25 mouse cellular contexts compared by ENCODE assay signal in the genomic region with DNA sequence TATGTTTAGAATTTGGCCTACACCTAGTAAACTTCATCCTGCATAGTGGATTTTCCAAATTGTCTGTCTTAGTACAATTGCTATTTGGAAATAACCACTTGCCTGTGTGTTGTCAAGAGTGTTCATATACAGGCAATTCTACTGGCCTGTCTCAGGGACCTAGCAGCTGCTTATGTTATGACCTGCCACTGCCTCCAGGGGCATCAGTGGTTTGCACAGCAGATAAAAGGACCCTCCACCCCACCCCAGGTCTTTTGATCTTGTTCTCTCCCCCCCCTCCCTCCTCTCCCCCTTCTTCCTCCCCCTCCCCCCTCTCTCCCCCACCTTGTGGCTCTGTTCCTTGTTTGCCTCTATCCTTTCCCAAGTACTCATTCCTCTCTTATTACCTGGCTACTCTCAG.
"Had no signal": no experiment of that assay in that cellular context is flagged by ENCODE, and none has a peak within 500 bp of the region (broad histone marks: within the 10 kb centered on the region; RNA-seq: fewer than 3 reads in every experiment).

No protein-coding gene starts in this region.

- ATAC-seq: hindbrain, postnatal 0 days; intestine, embryonic 16.5 days had no signal

- H3K36me3 ChIP-seq: heart, embryonic 10.5 days; heart, embryonic 12.5 days; hindbrain, embryonic 13.5 days; hindbrain, embryonic 15.5 days; kidney, embryonic 15.5 days; limb, embryonic 10.5 days; limb, embryonic 12.5 days; liver, embryonic 13.5 days; liver, embryonic 15.5 days had no signal

- H3K4me1 ChIP-seq: heart, embryonic 10.5 days; heart, embryonic 12.5 days; hindbrain, embryonic 13.5 days; hindbrain, embryonic 15.5 days; kidney, embryonic 15.5 days; limb, embryonic 10.5 days; limb, embryonic 12.5 days; liver, embryonic 13.5 days; liver, embryonic 15.5 days had no signal

- H3K27ac ChIP-seq: gastrocnemius, adult 2 months; heart, embryonic 10.5 days; hindbrain, embryonic 13.5 days; hindbrain, embryonic 15.5 days; hindbrain, postnatal 0 days; kidney, embryonic 15.5 days; kidney, postnatal 0 days; left cerebral cortex, adult 2 months; limb, embryonic 10.5 days; limb, embryonic 12.5 days; liver, embryonic 13.5 days; liver, embryonic 15.5 days had no signal

- H3K9ac ChIP-seq: heart, embryonic 12.5 days; hindbrain, embryonic 13.5 days; hindbrain, embryonic 15.5 days; kidney, embryonic 15.5 days; limb, embryonic 12.5 days; liver, embryonic 13.5 days; liver, embryonic 15.5 days had no signal

- H3K4me2 ChIP-seq: heart, embryonic 12.5 days; hindbrain, embryonic 13.5 days; hindbrain, embryonic 15.5 days; kidney, embryonic 15.5 days; limb, embryonic 12.5 days; liver, embryonic 11.5 days; liver, embryonic 13.5 days; liver, embryonic 15.5 days had no signal

- H3K4me3 ChIP-seq: gastrocnemius, adult 2 months; heart, embryonic 10.5 days; heart, embryonic 12.5 days; hindbrain, embryonic 13.5 days; hindbrain, embryonic 15.5 days; kidney, embryonic 15.5 days; left cerebral cortex, adult 2 months; limb, embryonic 10.5 days; limb, embryonic 12.5 days; liver, embryonic 13.5 days; liver, embryonic 15.5 days had no signal

- DNase-seq: gastrocnemius, adult 2 months; gastrocnemius, postnatal 10 days; gastrocnemius, postnatal 25 days; heart, adult 18-20 months; heart, postnatal 10 days; kidney, adult 11 months; kidney, adult 2 months; kidney, adult 9 months; kidney, postnatal 14 days; kidney, postnatal 4 days; liver; liver, embryonic 13.5 days had no signal

- H3K27me3 ChIP-seq: heart, embryonic 12.5 days; hindbrain, embryonic 13.5 days; hindbrain, embryonic 15.5 days; kidney, embryonic 15.5 days; limb, embryonic 12.5 days; liver, embryonic 13.5 days; liver, embryonic 15.5 days had no signal

- H3K9me3 ChIP-seq: heart, embryonic 10.5 days; heart, embryonic 12.5 days; hindbrain, embryonic 13.5 days; hindbrain, embryonic 15.5 days; kidney, embryonic 15.5 days; limb, embryonic 10.5 days; limb, embryonic 12.5 days; liver, embryonic 13.5 days; liver, embryonic 15.5 days had no signal
